Mouse (Mus musculus): ENCODE data around the gene Methig1. TPM values are rescaled to one million over a fixed set of nuclear protein-coding genes. Genes with fewer than 3 reads are reported as not detected.
"Not testable (repeated sequence)": the region's sequence is repeated elsewhere in the genome, so short reads cannot be mapped to it uniquely, and the experiment has no call there.

The Methig1 gene
- polyA plus RNA-seq, 1 experiment from 2014 or later: 0.16 TPM

DNA sequence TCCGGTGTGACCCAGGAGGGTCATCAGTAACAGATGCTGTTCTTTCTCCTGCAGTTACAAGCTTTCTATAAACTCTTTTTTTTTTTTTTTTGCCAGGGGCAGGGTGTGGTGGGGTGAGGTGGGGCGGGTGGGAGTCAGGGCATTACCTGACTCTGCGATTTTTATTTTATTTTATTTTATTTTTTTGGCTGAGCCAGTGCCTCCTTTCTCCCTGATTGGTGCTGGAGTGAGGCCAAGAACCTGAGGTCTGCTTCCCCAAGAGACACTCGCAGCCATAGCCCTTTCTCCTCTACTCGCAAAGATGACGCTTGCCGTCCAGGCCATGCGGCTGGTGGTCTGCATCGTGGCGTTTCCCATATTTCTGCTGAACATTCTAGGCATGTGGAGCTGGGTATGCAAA lies 18.3 kb upstream of the Methig1 start, which contains the start of gene Mettl7a3:
Mettl7a3 (plus strand) TSS at position 301 of the 400 bp plus-strand sequence.
- H3K36me3 ChIP-seq (ENCODE audit: control insufficient read depth, insufficient read depth, low read length): no peaks in the 10 kb centered on the region
- H3K4me1 ChIP-seq (replicated peaks; ENCODE audit: control insufficient read depth, insufficient read depth, low read length): no peaks in the 10 kb centered on the region
- no peaks in the 10 kb centered on the region for H3K9me3 ChIP-seq (ENCODE audit: control insufficient read depth, low read length)
- H3K4me2 ChIP-seq (ENCODE audit: low read depth, low read length): no peak within 1 kb of the TSS
- H3K27me3 ChIP-seq (ENCODE audit: control insufficient read depth, insufficient read depth, low read depth, low read length): no peaks in the 10 kb centered on the region
- no peak within 1 kb of the TSS for H3K4me3 ChIP-seq (ENCODE audit: low read length)
- 78% methylated on average over 10 of the region's 10 CpGs for WGBS
- no peak within 1 kb of the TSS for H3K9ac ChIP-seq (ENCODE audit: low read length)
- no peak within 1 kb of the TSS for H3K27ac ChIP-seq (ENCODE audit: low read length)
- no peak for ATAC-seq (ENCODE audit: low read depth)

DNA sequence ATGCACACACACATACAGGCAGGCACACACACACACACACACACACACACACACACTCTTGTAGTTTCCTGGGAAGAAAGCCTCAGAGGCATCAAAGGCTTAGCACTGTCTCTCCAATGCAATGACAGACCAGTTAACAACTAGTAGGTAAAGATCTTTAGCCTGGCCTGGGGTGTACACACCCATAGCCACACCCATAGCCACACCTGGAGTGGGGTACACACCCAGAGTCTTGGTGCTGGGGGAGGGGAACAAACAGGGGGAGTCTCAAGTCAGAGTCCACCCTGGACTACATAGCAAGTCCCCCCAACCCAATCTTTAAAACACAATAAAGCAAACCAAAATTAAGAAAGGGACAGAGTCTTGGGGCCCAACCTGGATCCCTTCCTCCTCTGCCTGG lies 15.6 kb upstream of the Methig1 start:
- not testable (repeated sequence) for ATAC-seq (ENCODE audit: low read depth); H3K9me3 ChIP-seq (ENCODE audit: control insufficient read depth, low read length); H3K27ac ChIP-seq (ENCODE audit: low read length); H3K4me2 ChIP-seq (ENCODE audit: low read depth, low read length); H3K4me1 ChIP-seq (replicated peaks; ENCODE audit: control insufficient read depth, insufficient read depth, low read length); H3K4me3 ChIP-seq (ENCODE audit: low read length); H3K9ac ChIP-seq (ENCODE audit: low read length); H3K27me3 ChIP-seq (ENCODE audit: control insufficient read depth, insufficient read depth, low read depth, low read length); H3K36me3 ChIP-seq (ENCODE audit: control insufficient read depth, insufficient read depth, low read length)

DNA sequence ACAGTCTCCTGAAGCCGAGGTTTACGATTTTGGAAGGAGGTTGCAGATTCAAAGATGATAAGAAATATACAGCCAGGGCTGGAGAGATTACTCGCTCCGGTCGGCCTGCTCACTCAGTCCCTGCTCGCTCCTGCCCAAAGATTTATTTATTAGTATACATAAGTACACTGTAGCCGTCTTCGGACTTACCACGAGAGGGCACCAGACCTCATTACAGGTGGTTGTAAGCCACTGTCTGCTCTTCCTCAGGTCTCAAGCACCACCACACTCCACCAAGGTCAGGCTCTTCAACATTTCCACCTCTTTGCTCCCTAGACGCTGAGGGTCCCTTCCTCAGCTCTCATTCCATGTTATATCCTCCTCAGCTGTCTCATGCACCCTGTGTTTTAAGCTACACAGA lies 15.1 kb upstream of the Methig1 start:
- H3K27ac ChIP-seq (ENCODE audit: low read length); H3K4me1 ChIP-seq (replicated peaks; ENCODE audit: control insufficient read depth, insufficient read depth, low read length); H3K9ac ChIP-seq (ENCODE audit: low read length); H3K4me2 ChIP-seq (ENCODE audit: low read depth, low read length); H3K36me3 ChIP-seq (ENCODE audit: control insufficient read depth, insufficient read depth, low read length); H3K27me3 ChIP-seq (ENCODE audit: control insufficient read depth, insufficient read depth, low read depth, low read length); H3K4me3 ChIP-seq (ENCODE audit: low read length); H3K9me3 ChIP-seq (ENCODE audit: control insufficient read depth, low read length): not testable (repeated sequence)
- ATAC-seq (ENCODE audit: low read depth): 0 out of 2 replicates have a peak, but pooled peaks have one; percentile 40
- WGBS: 20% methylated on average over 10 of the region's 10 CpGs

DNA sequence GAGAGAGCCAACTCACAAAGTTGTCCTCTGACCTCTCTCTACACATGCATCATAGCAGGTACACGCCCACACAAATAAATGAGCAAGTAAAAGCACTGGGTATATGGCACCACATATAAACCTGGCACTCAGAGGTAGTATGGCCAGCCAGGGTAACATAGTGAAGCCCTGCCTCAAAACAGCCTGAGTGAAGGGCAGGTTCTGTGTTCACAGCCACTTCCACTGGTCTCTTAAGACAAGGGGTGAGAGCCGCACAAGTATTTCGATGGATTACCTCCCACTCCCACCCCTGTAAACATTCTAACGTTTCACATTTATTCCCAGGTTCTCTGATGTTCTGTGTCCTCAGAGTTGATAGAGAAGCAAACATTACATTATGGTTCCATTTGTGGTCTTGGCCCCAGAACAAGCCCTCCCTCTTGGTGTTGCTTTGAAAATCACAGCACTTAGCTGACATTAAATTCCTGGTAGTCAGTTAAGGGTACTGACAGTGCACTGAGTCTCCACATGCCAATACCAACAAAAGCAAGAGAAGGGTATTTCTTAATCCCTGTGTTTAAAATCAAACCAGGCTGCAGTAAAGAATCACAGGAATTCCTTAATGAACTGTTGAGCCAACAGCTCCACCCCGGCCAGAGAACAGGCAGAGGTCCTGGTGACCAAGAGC lies 11.5 kb upstream of the Methig1 start:
- H3K27me3 ChIP-seq (ENCODE audit: control insufficient read depth, insufficient read depth, low read depth, low read length); H3K4me1 ChIP-seq (replicated peaks; ENCODE audit: control insufficient read depth, insufficient read depth, low read length); H3K9me3 ChIP-seq (ENCODE audit: control insufficient read depth, low read length); H3K4me3 ChIP-seq (ENCODE audit: low read length); H3K9ac ChIP-seq (ENCODE audit: low read length); H3K36me3 ChIP-seq (ENCODE audit: control insufficient read depth, insufficient read depth, low read length); H3K4me2 ChIP-seq (ENCODE audit: low read depth, low read length): not testable (repeated sequence)
- WGBS: 20% methylated on average over 4 of the region's 5 CpGs
- peak overlapping the region; percentile 27; the same call in 1 of the 2 replicates for H3K27ac ChIP-seq (ENCODE audit: low read length)
- peak; percentile 58 for ATAC-seq (ENCODE audit: low read depth)

- no peaks in the 10 kb centered on the region; the same call in 1 of the 2 replicates for H3K9me3 ChIP-seq (ENCODE audit: control insufficient read depth, low read length)
- no peak overlapping the region for H3K4me3 ChIP-seq (ENCODE audit: low read length)
- no peak for ATAC-seq (ENCODE audit: low read depth)
- no peaks in the 10 kb centered on the region for H3K4me1 ChIP-seq (replicated peaks; ENCODE audit: control insufficient read depth, insufficient read depth, low read length)
- H3K4me2 ChIP-seq (ENCODE audit: low read depth, low read length): no peak overlapping the region
- H3K27me3 ChIP-seq (ENCODE audit: control insufficient read depth, insufficient read depth, low read depth, low read length): no peaks in the 10 kb centered on the region
- no peak overlapping the region for H3K27ac ChIP-seq (ENCODE audit: low read length)
- no peaks in the 10 kb centered on the region for H3K36me3 ChIP-seq (ENCODE audit: control insufficient read depth, insufficient read depth, low read length)
- H3K9ac ChIP-seq (ENCODE audit: low read length): no peak overlapping the region
These were observed 7.5 kb upstream of the Methig1 start for GRCm38 (mm10) chr15:100345484-100345883.

DNA sequence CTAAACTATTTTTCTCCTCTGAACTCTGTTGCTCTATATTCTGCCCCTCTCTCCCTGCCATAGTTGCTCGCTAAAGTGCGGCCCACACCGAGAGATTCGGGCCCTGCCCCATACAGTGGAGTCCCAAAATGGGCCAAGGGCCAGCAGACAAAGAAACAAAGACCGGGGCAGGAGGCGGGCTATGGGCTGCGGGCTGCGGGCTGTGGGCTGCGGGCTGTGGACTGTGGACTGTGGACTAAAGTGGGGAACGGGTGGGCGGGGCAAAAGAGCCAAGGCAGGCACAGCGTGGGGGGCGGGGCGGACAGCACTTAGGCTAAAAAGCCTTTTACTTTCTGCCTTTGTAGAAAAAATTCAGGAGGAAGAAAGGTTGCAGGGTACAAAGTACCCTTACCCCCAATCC lies 6.2 kb upstream of the Methig1 start:
- no peaks in the 10 kb centered on the region for H3K36me3 ChIP-seq (ENCODE audit: control insufficient read depth, insufficient read depth, low read length)
- no peaks in the 10 kb centered on the region for H3K27me3 ChIP-seq (ENCODE audit: control insufficient read depth, insufficient read depth, low read depth, low read length)
- H3K27ac ChIP-seq (ENCODE audit: low read length): no peak overlapping the region
- H3K9ac ChIP-seq (ENCODE audit: low read length): no peak overlapping the region
- no peaks in the 10 kb centered on the region; the same call in 1 of the 2 replicates for H3K9me3 ChIP-seq (ENCODE audit: control insufficient read depth, low read length)
- WGBS: 57% methylated on average over 14 of the region's 14 CpGs
- ATAC-seq (ENCODE audit: low read depth): no peak
- no peak overlapping the region for H3K4me2 ChIP-seq (ENCODE audit: low read depth, low read length)
- H3K4me1 ChIP-seq (replicated peaks; ENCODE audit: control insufficient read depth, insufficient read depth, low read length): no peaks in the 10 kb centered on the region
- no peak overlapping the region for H3K4me3 ChIP-seq (ENCODE audit: low read length)

DNA sequence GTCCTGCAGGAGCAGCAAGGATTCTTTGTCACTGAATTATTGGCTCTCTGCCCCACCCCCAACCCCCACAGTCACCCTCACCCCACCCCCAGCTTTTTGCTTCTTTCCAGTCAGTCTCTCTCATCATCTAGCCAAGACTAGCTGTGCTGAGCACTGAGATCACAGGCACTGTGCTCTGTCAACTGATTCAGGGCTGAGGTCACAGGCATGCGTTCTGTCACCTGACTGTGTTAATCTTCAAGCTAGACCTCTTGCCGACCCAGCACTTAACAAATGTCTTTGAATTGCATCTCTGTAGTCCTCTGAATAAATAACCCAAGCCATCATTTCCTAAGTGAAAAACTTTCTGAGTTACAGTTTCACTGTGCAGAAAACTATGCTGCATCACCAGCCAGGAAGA lies 3.5 kb upstream of the Methig1 start:
- 19% methylated on average over 2 of the region's 2 CpGs for WGBS
- H3K36me3 ChIP-seq (ENCODE audit: control insufficient read depth, insufficient read depth, low read length): no peaks in the 10 kb centered on the region
- no peak overlapping the region for H3K9ac ChIP-seq (ENCODE audit: low read length)
- H3K27ac ChIP-seq (ENCODE audit: low read length): no peak overlapping the region
- no peak for ATAC-seq (ENCODE audit: low read depth)
- no peak overlapping the region for H3K4me2 ChIP-seq (ENCODE audit: low read depth, low read length)
- no peak overlapping the region for H3K4me3 ChIP-seq (ENCODE audit: low read length)
- no peaks in the 10 kb centered on the region for H3K4me1 ChIP-seq (replicated peaks; ENCODE audit: control insufficient read depth, insufficient read depth, low read length)
- no peaks in the 10 kb centered on the region; the same call in 1 of the 2 replicates for H3K9me3 ChIP-seq (ENCODE audit: control insufficient read depth, low read length)
- no peaks in the 10 kb centered on the region for H3K27me3 ChIP-seq (ENCODE audit: control insufficient read depth, insufficient read depth, low read depth, low read length)

DNA sequence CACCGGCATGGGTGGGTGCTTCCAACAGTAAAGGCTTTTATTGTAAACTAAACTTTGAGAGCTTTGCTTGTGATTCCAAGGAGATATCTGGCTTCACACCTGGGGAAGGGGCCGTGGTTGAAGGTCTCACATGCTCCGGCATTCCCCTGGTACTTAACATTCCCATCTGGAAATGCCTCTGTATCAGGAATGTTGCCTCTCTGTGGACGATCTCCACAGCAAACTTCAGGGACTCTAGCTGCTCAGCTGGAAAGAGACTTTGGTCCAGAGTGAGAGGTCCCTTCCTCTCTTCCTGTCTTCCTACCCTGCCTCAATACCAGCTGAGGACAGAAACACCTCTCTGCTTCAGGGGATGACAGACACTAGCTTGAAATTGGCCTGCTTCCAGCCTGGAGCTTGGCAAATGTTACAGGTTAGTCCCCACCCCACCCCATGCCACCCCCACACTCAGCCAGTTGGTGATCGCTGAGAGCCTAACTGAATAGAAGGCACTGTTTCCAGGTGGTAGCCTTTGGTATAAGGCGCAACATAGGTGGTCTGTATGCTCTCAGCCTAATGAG lies 1.4 kb upstream of the Methig1 start:
- no peak for ATAC-seq (ENCODE audit: low read depth)
- no peak overlapping the region for H3K4me2 ChIP-seq (ENCODE audit: low read depth, low read length)
- H3K36me3 ChIP-seq (ENCODE audit: control insufficient read depth, insufficient read depth, low read length): no peaks in the 10 kb centered on the region
- no peaks in the 10 kb centered on the region for H3K4me1 ChIP-seq (replicated peaks; ENCODE audit: control insufficient read depth, insufficient read depth, low read length)
- 48% methylated on average over 6 of the region's 6 CpGs for WGBS
- H3K9ac ChIP-seq (ENCODE audit: low read length): no peak overlapping the region
- H3K4me3 ChIP-seq (ENCODE audit: low read length): no peak overlapping the region
- H3K27ac ChIP-seq (ENCODE audit: low read length): no peak overlapping the region
- no peaks in the 10 kb centered on the region for H3K9me3 ChIP-seq (ENCODE audit: control insufficient read depth, low read length)
- H3K27me3 ChIP-seq (ENCODE audit: control insufficient read depth, insufficient read depth, low read depth, low read length): no peaks in the 10 kb centered on the region

- H3K4me2 ChIP-seq (ENCODE audit: low read depth, low read length); H3K4me3 ChIP-seq (ENCODE audit: low read length); H3K27ac ChIP-seq (ENCODE audit: low read length); H3K36me3 ChIP-seq (ENCODE audit: control insufficient read depth, insufficient read depth, low read length); H3K9ac ChIP-seq (ENCODE audit: low read length); ATAC-seq (ENCODE audit: low read depth); H3K4me1 ChIP-seq (replicated peaks; ENCODE audit: control insufficient read depth, insufficient read depth, low read length); H3K9me3 ChIP-seq (ENCODE audit: control insufficient read depth, low read length); H3K27me3 ChIP-seq (ENCODE audit: control insufficient read depth, insufficient read depth, low read depth, low read length): not testable (repeated sequence)
- WGBS: 93% methylated on average over 15 of the region's 22 CpGs
These were observed 450 bp downstream of the Methig1 start for GRCm38 (mm10) chr15:100353399-100353798.

Measured in lung, embryonic 16.5 days (tissue).